In genomic region chr2:163121353-163121660, GRCm38 (mm10) we compare ENCODE assay signal across 31 mouse cellular contexts. TPM values are rescaled to one million over a fixed set of nuclear protein-coding genes. Genes with fewer than 3 reads are reported as not detected.
A peak's percentile ranks its signal among the peaks of the same experiment; 100 is the strongest.
DNase-seq lines count a peak whose midpoint lies in the region; ATAC-seq and TF ChIP-seq lines count a peak whose summit lies in the region.
"Had no signal": no experiment of that assay in that cellular context is flagged by ENCODE, and none has a peak within 500 bp of the region (broad histone marks: within the 10 kb centered on the region; RNA-seq: fewer than 3 reads in every experiment).

No protein-coding gene starts in this region.

- peaks cover 30% of the 10 kb centered on the region for H3K4me1 ChIP-seq in midbrain, embryonic 13.5 days (replicated peaks)
- H3K4me1 ChIP-seq in midbrain, postnatal 0 days (ENCODE audit: insufficient read depth, low read length): peaks cover 5% of the 10 kb centered on the region; the same call in 1 of the 2 replicates
- H3K4me1 ChIP-seq: embryonic facial prominence, embryonic 12.5 days had no signal

- no peak overlapping the region for H3K4me2 ChIP-seq in midbrain, embryonic 13.5 days (replicated peaks)
- H3K4me2 ChIP-seq in midbrain, postnatal 0 days (ENCODE audit: low read depth, low read length, poor library complexity, severe bottlenecking): no peak overlapping the region
- H3K4me2 ChIP-seq: embryonic facial prominence, embryonic 12.5 days had no signal

- no peaks in the 10 kb centered on the region for H3K9me3 ChIP-seq in midbrain, embryonic 13.5 days
- no peaks in the 10 kb centered on the region for H3K9me3 ChIP-seq in midbrain, postnatal 0 days (ENCODE audit: low read length)
- H3K9me3 ChIP-seq: embryonic facial prominence, embryonic 12.5 days; heart, embryonic 12.5 days; stomach, embryonic 15.5 days had no signal

- H3K4me3 ChIP-seq in midbrain, embryonic 13.5 days (replicated peaks): no peak overlapping the region
- H3K4me3 ChIP-seq in midbrain, postnatal 0 days (ENCODE audit: low read depth, low read length): no peak overlapping the region
- H3K4me3 ChIP-seq: embryonic facial prominence, embryonic 12.5 days; erythroblast, embryonic 14.5 days; gastrocnemius, adult 2 months; heart, embryonic 12.5 days; myocyte; stomach, embryonic 15.5 days had no signal

- H3K27ac ChIP-seq in midbrain, embryonic 13.5 days: no peak overlapping the region
- H3K27ac ChIP-seq in midbrain, postnatal 0 days (ENCODE audit: low read depth, low read length): no peak overlapping the region
- H3K27ac ChIP-seq: embryonic facial prominence, embryonic 12.5 days; gastrocnemius, adult 2 months; hindbrain, postnatal 0 days; macrophage; stomach, embryonic 15.5 days had no signal

- 93% methylated on average over 3 of the region's 3 CpGs for WGBS in midbrain, embryonic 13.5 days
- WGBS in midbrain, postnatal 0 days: 93% methylated on average over 3 of the region's 3 CpGs

- H3K9ac ChIP-seq in midbrain, embryonic 13.5 days (replicated peaks): no peak overlapping the region
- no peak overlapping the region for H3K9ac ChIP-seq in midbrain, postnatal 0 days (replicated peaks; ENCODE audit: low read length, poor library complexity, severe bottlenecking)
- H3K9ac ChIP-seq: embryonic facial prominence, embryonic 12.5 days; heart, embryonic 12.5 days; stomach, embryonic 15.5 days had no signal

- peak; percentile 24; the same call in 1 of the 2 replicates for ATAC-seq in midbrain, embryonic 13.5 days
- ATAC-seq in midbrain, postnatal 0 days (ENCODE audit: low FRiP score): no peak
- no peak for ATAC-seq in megakaryocyte progenitor cell, adult 5-6 weeks (replicated peaks; ENCODE audit: poor library complexity)
- ATAC-seq: hindbrain, postnatal 0 days had no signal

- no peak for TF ChIP-seq CTCF in midbrain, postnatal 0 days (IDR thresholded peaks at IDR 0.05)

- peaks cover 10% of the 10 kb centered on the region for H3K27me3 ChIP-seq in midbrain, embryonic 13.5 days
- H3K27me3 ChIP-seq in midbrain, postnatal 0 days (ENCODE audit: insufficient read depth, low read length): no peaks in the 10 kb centered on the region

- H3K36me3 ChIP-seq in midbrain, embryonic 13.5 days: no peaks in the 10 kb centered on the region
- H3K36me3 ChIP-seq in midbrain, postnatal 0 days (ENCODE audit: insufficient read depth, low read length): no peaks in the 10 kb centered on the region
- H3K36me3 ChIP-seq: embryonic facial prominence, embryonic 12.5 days; heart, embryonic 12.5 days; stomach, embryonic 15.5 days had no signal

- no peak for DNase-seq in midbrain, postnatal 0 days (ENCODE audit: low spot score)
- DNase-seq in induced T-regulatory cell, adult 2 months (ENCODE audit: low read depth): peak; percentile 62
- DNase-seq in thymus, postnatal 0 days (ENCODE audit: low spot score): peak; percentile 67
- DNase-seq in c-Kit-positive CD71-positive TER-119-positive erythroid progenitor cells, embryonic 14.5 days (ENCODE audit: low spot score): no peak
- no peak for DNase-seq in layer of hippocampus, postnatal 10 days (ENCODE audit: low spot score in 2 of 2)
- DNase-seq: adrenal gland, postnatal 36 days; B cell, adult 2 months; cerebellum, adult 11 months; cerebellum, adult 9-11 months; gastrocnemius, adult 2 months; heart, postnatal 14 days; kidney, adult 18-20 months had no signal

RNA-seq across cellular contexts. Expression of gene Gtsf1l, which starts 33.7 kb away (rescaled TPM):
- not detected in 2 replicates for polyA plus RNA-seq in midbrain, embryonic 13.5 days (2015; fragmentation: Nextera tagmentation; extraction: Ambion mirVana)
- not detected in 2 replicates for total RNA-seq in midbrain, postnatal 0 days (2014; rRNA removed)
- not detected in 2 replicates for polyA plus RNA-seq in midbrain, postnatal 0 days (2015; fragmentation: Nextera tagmentation; extraction: Ambion mirVana)
- not detected in 2 replicates for polyA plus RNA-seq in thymus, postnatal 0 days (2015; fragmentation: Nextera tagmentation; extraction: Ambion mirVana)
- total RNA-seq in megakaryocyte progenitor cell, adult 5-6 weeks (2015): 0.90 and 1.4 TPM in 2 replicates
- 0.61 TPM in 1 of 2 replicates, not detected in the other for total RNA-seq in megakaryocyte progenitor cell, adult 5-6 weeks (2017)
- total RNA-seq in layer of hippocampus, postnatal 10 days (2021): not detected
- total RNA-seq: adrenal gland, postnatal 36 days; gastrocnemius, adult 2 months; heart, postnatal 14 days; hindbrain, postnatal 0 days; layer of hippocampus, postnatal 25 days; left cerebral cortex, postnatal 10 days; liver, adult 2 months had no signal
- polyA plus RNA-seq: cortical plate, adult 2 months; embryonic facial prominence, embryonic 12.5 days; erythroblast, embryonic 14.5 days; frontal cortex, adult 2 months; heart, embryonic 12.5 days; hindbrain, postnatal 0 days; kidney, embryonic 16.5 days; large intestine, adult 2 months; limb, embryonic 11.5 days; liver, adult 2 months; macrophage; midbrain, embryonic 14.5 days; myocyte; neural tube, embryonic 14.5 days; stomach, embryonic 15.5 days had no signal

Comparison
In these comparisons a context has a peak if more than half of its experiments do, and no peak if none do; other contexts are left out.
1. DNase-seq: peak in induced T-regulatory cell, adult 2 months (single experiment) and thymus, postnatal 0 days (single experiment); none in midbrain, postnatal 0 days (single experiment), c-Kit-positive CD71-positive TER-119-positive erythroid progenitor cells, embryonic 14.5 days (single experiment) and layer of hippocampus, postnatal 10 days (0 of 2).